Mouse (Mus musculus) hindbrain, embryonic 14.5 days (tissue): ENCODE measurements around the gene Rnase2a. TPM values are rescaled to one million over a fixed set of nuclear protein-coding genes. Genes with fewer than 3 reads are reported as not detected.
"Not testable (repeated sequence)": the region's sequence is repeated elsewhere in the genome, so short reads cannot be mapped to it uniquely, and the experiment has no call there.

ENCODE experiments used
- ATAC-seq: fragments of 200-750 bp; cut with Nextera tagmentation; 2 replicates; pipeline ENCODE4 v1.8.0; 2017; ENCODE audit warnings: moderate number of reproducible peaks, mild to moderate bottlenecking, moderate TSS enrichment, moderate library complexity; ENCODE audit not compliant: low FRiP score
- DNase-seq: peaks from one replicate; pipeline ENCODE4 v3.0.0-alpha.2; 2015; ENCODE audit warnings: low spot score
- H3K27ac ChIP-seq: fragments of 300-500 bp; sonication (generic); 2 replicates; pipeline ENCODE4 v1.5.1; 2014; ENCODE audit warnings: mild to moderate bottlenecking, moderate library complexity
- H3K27me3 ChIP-seq: fragments of 300-500 bp; sonication (generic); 2 replicates; pipeline ENCODE4 v1.6.1; 2014; ENCODE audit warnings: mild to moderate bottlenecking, low read length, mixed read lengths; ENCODE audit not compliant: control insufficient read depth, insufficient read depth
- H3K36me3 ChIP-seq: fragments of 300-500 bp; sonication (generic); replicated peaks from 2 replicates; pipeline ENCODE4 v1.6.1; 2014; ENCODE audit not compliant: control insufficient read depth, insufficient read depth
- H3K4me1 ChIP-seq: fragments of 300-500 bp; sonication (generic); replicated peaks from 2 replicates; pipeline ENCODE4 v1.6.1; 2014; ENCODE audit warnings: antibody characterized with exemption, low read length, mixed read lengths; ENCODE audit not compliant: control insufficient read depth, insufficient read depth
- H3K4me2 ChIP-seq: fragments of 300-500 bp; sonication (generic); replicated peaks from 2 replicates; pipeline ENCODE4 v1.6.1; 2014; ENCODE audit warnings: mild to moderate bottlenecking, moderate library complexity
- H3K4me3 ChIP-seq: fragments of 300-500 bp; sonication (generic); replicated peaks from 2 replicates; pipeline ENCODE4 v1.5.1; 2014; ENCODE audit warnings: mild to moderate bottlenecking, low read length
- H3K9ac ChIP-seq: fragments of 300-500 bp; sonication (generic); 2 replicates; pipeline ENCODE4 v1.6.1; 2014
- H3K9me3 ChIP-seq: fragments of 300-500 bp; sonication (generic); 2 replicates; pipeline ENCODE4 v1.6.1; 2016; ENCODE audit warnings: low read length; ENCODE audit not compliant: control insufficient read depth
- WGBS: fragments of 180-500 bp; shearing (Covaris S2); extraction: QIAGEN DNeasy Blood & Tissue Kit; methylation state at CpG from one replicate; pipeline ENCODE4 v1.1.7; 2014; 5-methylcytosine and 5-hydroxymethylcytosine counted together
- polyA plus RNA-seq: library from polyadenylated mRNA; unstranded; fragments of >200 nt; fragmentation: Nextera tagmentation; extraction: Ambion mirVana; gene quantifications from 2 replicates; pipeline ENCODE4 v1.2.1, GENCODE M21; 2014

Rnase2a gene
- polyA plus RNA-seq, 1 experiment from 2014 or later = not detected

- Histone ChIP-seq H3K9ac (no peak overlapping the region), H3K9me3 (no peaks in the 10 kb centered on the region), H3K27ac (no peak overlapping the region), H3K36me3 (no peaks in the 10 kb centered on the region), H3K4me3 (no peak overlapping the region), H3K4me1 (no peaks in the 10 kb centered on the region), H3K4me2 (no peak overlapping the region), H3K27me3 (no peaks in the 10 kb centered on the region)
- DNase-seq (no peak), ATAC-seq (no peak)
- WGBS = 84% methylated on average over 3 of the region's 3 CpGs
Observed at GRCm38 (mm10) chr14:51250348-51250747, 5.6 kb downstream of the Rnase2a start.

GRCm38 (mm10) chr14:51247736-51248135, 8.2 kb downstream of the Rnase2a start:
- H3K36me3 ChIP-seq = no peaks in the 10 kb centered on the region
- no peaks in the 10 kb centered on the region for H3K27me3 ChIP-seq
- H3K4me2 ChIP-seq = no peak overlapping the region
- H3K9ac ChIP-seq = no peak overlapping the region
- H3K27ac ChIP-seq = no peak overlapping the region
- no peaks in the 10 kb centered on the region for H3K4me1 ChIP-seq
- DNase-seq (no peak), ATAC-seq (no peak)
- H3K4me3 ChIP-seq = no peak overlapping the region
- WGBS = 92% methylated on average over 1 of the region's 1 CpGs
- no peaks in the 10 kb centered on the region for H3K9me3 ChIP-seq

GRCm38 (mm10) chr14:51240899-51241298, 15.0 kb downstream of the Rnase2a start:
- Histone ChIP-seq H3K4me3 (no peak overlapping the region), H3K4me2 (no peak overlapping the region), H3K27ac (no peak overlapping the region), H3K27me3 (no peaks in the 10 kb centered on the region), H3K9ac (no peak overlapping the region), H3K9me3 (no peaks in the 10 kb centered on the region), H3K4me1 (no peaks in the 10 kb centered on the region), H3K36me3 (no peaks in the 10 kb centered on the region)
- DNase-seq (no peak), ATAC-seq (no peak)

- not testable (repeated sequence) for H3K9ac ChIP-seq, H3K36me3 ChIP-seq, DNase-seq, H3K27ac ChIP-seq, H3K4me2 ChIP-seq, H3K27me3 ChIP-seq, H3K9me3 ChIP-seq, H3K4me3 ChIP-seq, H3K4me1 ChIP-seq, ATAC-seq
- 86% methylated on average over 1 of the region's 1 CpGs for WGBS
Observed at GRCm38 (mm10) chr14:51237488-51237887, 18.4 kb downstream of the Rnase2a start.

GRCm38 (mm10) chr14:51229657-51230056, 26.3 kb downstream of the Rnase2a start:
- H3K4me3 ChIP-seq, H3K9ac ChIP-seq, H3K36me3 ChIP-seq, H3K4me1 ChIP-seq, ATAC-seq, H3K27ac ChIP-seq, DNase-seq, H3K9me3 ChIP-seq, H3K4me2 ChIP-seq, H3K27me3 ChIP-seq: not testable (repeated sequence)
- WGBS = 70% methylated on average over 4 of the region's 4 CpGs

GRCm38 (mm10) chr14:51220075-51220474, 35.8 kb downstream of the Rnase2a start:
- not testable (repeated sequence) for H3K36me3 ChIP-seq, ATAC-seq, H3K9me3 ChIP-seq, H3K27ac ChIP-seq, H3K27me3 ChIP-seq, H3K4me3 ChIP-seq, H3K9ac ChIP-seq, H3K4me2 ChIP-seq, H3K4me1 ChIP-seq, DNase-seq
- 95% methylated on average over 3 of the region's 3 CpGs for WGBS

Other genes starting within 250 kb of the Rnase2a start
- gene Rnase10, start 248.4 kb downstream of the Rnase2a start, polyA plus RNA-seq = 0.13 TPM in 1 of 2 replicates, not detected in the other
- not detected in 2 replicates for gene Rnase9, start 214.2 kb downstream of the Rnase2a start, polyA plus RNA-seq
- gene Rnase11, start 205.9 kb downstream of the Rnase2a start, polyA plus RNA-seq = not detected in 2 replicates
- gene Rnase12, start 198.5 kb downstream of the Rnase2a start, polyA plus RNA-seq = not detected in 2 replicates
- gene Olfr750, start 181.7 kb downstream of the Rnase2a start, polyA plus RNA-seq = not detected in 2 replicates
- 17.0 and 18.2 TPM in 2 replicates for gene Rnase4, start 165.0 kb downstream of the Rnase2a start, polyA plus RNA-seq
- gene Ang, start 165.0 kb downstream of the Rnase2a start, polyA plus RNA-seq = 4.8 and 5.2 TPM in 2 replicates
- not detected in 2 replicates for gene Eddm3b, start 141.7 kb downstream of the Rnase2a start, polyA plus RNA-seq
- 0.39 and 0.41 TPM in 2 replicates for gene Rnase6, start 132.2 kb downstream of the Rnase2a start, polyA plus RNA-seq
- 0.50 and 0.54 TPM in 2 replicates for gene Rnase1, start 109.3 kb downstream of the Rnase2a start, polyA plus RNA-seq
- not detected in 2 replicates for gene Rnase2b, start 93.9 kb downstream of the Rnase2a start, polyA plus RNA-seq
- not detected in 2 replicates for gene Ang2, start 57.0 kb downstream of the Rnase2a start, polyA plus RNA-seq
- not detected in 2 replicates for gene Ear14, start 52.7 kb downstream of the Rnase2a start, polyA plus RNA-seq
- gene Gm7247, start 105.6 kb upstream of the Rnase2a start, polyA plus RNA-seq = not detected in 2 replicates
- gene Vmn2r88, start 154.7 kb upstream of the Rnase2a start, polyA plus RNA-seq = not detected in 2 replicates
- gene Vmn2r89, start 195.7 kb upstream of the Rnase2a start, polyA plus RNA-seq = not detected in 2 replicates